Mouse (Mus musculus) liver, adult 2 months (tissue): ENCODE measurements around the gene Cetn4. TPM values are rescaled to one million over a fixed set of nuclear protein-coding genes. Genes with fewer than 3 reads are reported as not detected.

Experiments
- DNase-seq: peaks from one replicate; pipeline ENCODE4 v3.0.0-alpha.2; 2011; ENCODE audit warnings: low read depth, low spot score; ENCODE audit errors: extremely low read depth
- H3K27ac ChIP-seq: fragments of 200-500 bp; replicated peaks from 2 replicates; pipeline ENCODE4 v1.5.1; 2012; ENCODE audit warnings: low read depth, mild to moderate bottlenecking, control low read depth, inconsistent platforms, low read length; ENCODE audit not compliant: insufficient read depth
- H3K27me3 ChIP-seq: fragments of 200-500 bp; 2 replicates; pipeline ENCODE4 v1.6.1; 2012; ENCODE audit warnings: mild to moderate bottlenecking, moderate library complexity, low read length, inconsistent platforms; ENCODE audit not compliant: control insufficient read depth, insufficient read depth
- H3K36me3 ChIP-seq: fragments of 200-500 bp; 2 replicates; pipeline ENCODE4 v1.6.1; 2012; ENCODE audit warnings: low read length, inconsistent platforms; ENCODE audit not compliant: control insufficient read depth, insufficient read depth
- H3K4me1 ChIP-seq: fragments of 200-500 bp; 2 replicates; pipeline ENCODE4 v1.6.1; 2011; ENCODE audit warnings: low read length; ENCODE audit not compliant: control insufficient read depth, insufficient read depth
- H3K4me3 ChIP-seq: fragments of 200-500 bp; 2 replicates; pipeline ENCODE4 v1.5.1; 2011; ENCODE audit warnings: low read depth, mild to moderate bottlenecking, control low read depth, low read length, moderate library complexity; ENCODE audit not compliant: insufficient read depth
- H3K79me2 ChIP-seq: fragments of 200-500 bp; 2 replicates; pipeline ENCODE4 v1.6.1; 2012; ENCODE audit warnings: inconsistent platforms, mild to moderate bottlenecking, low read length, moderate library complexity; ENCODE audit not compliant: control insufficient read depth, insufficient read depth
- H3K9ac ChIP-seq: fragments of 200-500 bp; 2 replicates; pipeline ENCODE4 v1.6.1; 2012; ENCODE audit warnings: low read depth, mild to moderate bottlenecking, control low read depth, inconsistent platforms, low read length
- CTCF ChIP-seq: fragments of 200-500 bp; IDR thresholded peaks from 2 replicates; pipeline ENCODE4 v1.5.1; 2011; ENCODE audit warnings: low read depth, low read length, control low read depth
- POLR2A ChIP-seq: fragments of 200-500 bp; IDR thresholded peaks from 2 replicates; pipeline ENCODE4 v1.6.1; 2011; ENCODE audit warnings: low read length, control low read depth; ENCODE audit not compliant: insufficient read depth; ENCODE audit errors: extremely low read depth
- WGBS: fragments of 180-500 bp; shearing (Covaris S2); methylation state at CpG from one replicate; pipeline ENCODE4 v1.1.7; 2018; 5-methylcytosine and 5-hydroxymethylcytosine counted together
- polyA plus RNA-seq: library from polyadenylated mRNA; depleted of rRNA; stranded (reverse); fragments of >200 nt; gene quantifications from 2 replicates; pipeline ENCODE4 v1.2.3, GENCODE M21; 2012
- total RNA-seq: library from RNA; depleted of rRNA; stranded (reverse); fragments of >200 nt; gene quantifications from 2 replicates; pipeline ENCODE4 v1.2.3, GENCODE M21; 2014

The Cetn4 gene
- total and polyA plus RNA-seq, 2 experiments, result 0.18 TPM; not detected in 1

DNA sequence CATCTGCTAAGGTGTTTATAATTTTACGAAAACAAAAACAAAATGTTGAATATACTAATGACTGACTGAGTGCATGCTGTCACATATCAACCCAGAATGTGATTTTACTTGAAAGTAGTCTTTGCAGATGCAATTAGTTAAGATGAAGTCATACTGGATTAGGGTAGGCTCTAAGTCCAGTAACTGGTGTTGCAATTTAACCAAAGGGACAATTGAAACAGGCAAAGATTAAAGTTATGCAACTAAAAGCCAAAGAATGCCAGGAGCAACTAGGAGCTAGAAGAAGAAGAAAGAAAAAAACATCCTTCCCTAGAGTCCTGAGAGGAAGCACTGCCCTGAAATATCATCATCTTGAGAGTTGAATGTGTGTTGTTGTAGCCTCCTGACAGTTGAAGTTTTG, 3.7 kb upstream of the Cetn4 start:
- DNase-seq, result peak; percentile 67
- 91% methylated on average over 1 of the region's 1 CpGs for WGBS
- H3K79me2 ChIP-seq, result no peaks in the 10 kb centered on the region
- H3K36me3 ChIP-seq, result no peaks in the 10 kb centered on the region
- H3K4me1 ChIP-seq, result peaks cover 3% of the 10 kb centered on the region
- H3K27me3 ChIP-seq, result no peaks in the 10 kb centered on the region
- TF ChIP-seq CTCF, result no peak
- TF ChIP-seq POLR2A, result no peak
- no peak overlapping the region for H3K9ac ChIP-seq
- no peak overlapping the region for H3K4me3 ChIP-seq
- no peak overlapping the region for H3K27ac ChIP-seq

DNA sequence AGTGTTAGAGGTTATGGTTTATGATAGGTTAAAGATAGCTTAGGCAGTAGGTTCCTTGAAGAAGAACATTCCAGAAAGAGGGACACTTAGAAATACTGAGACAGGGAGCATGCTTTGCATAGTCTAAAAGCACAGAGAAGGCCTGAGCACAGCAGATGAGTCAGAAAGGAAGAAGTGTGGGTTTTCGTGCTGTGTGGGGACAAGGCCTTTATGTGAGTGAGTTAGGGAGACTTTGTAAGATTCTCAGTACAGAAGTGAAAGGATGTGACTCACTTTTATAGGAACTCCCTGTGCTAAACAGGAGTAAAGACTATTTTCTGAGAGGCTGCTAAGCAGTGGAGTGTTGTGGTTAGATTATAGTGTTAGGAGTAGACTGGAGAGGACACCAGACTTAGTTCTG, 863 bp upstream of the Cetn4 start:
- Histone ChIP-seq H3K27me3 (no peaks in the 10 kb centered on the region), H3K4me1 (peaks cover 3% of the 10 kb centered on the region), H3K9ac (no peak overlapping the region), H3K4me3 (no peak overlapping the region), H3K79me2 (no peaks in the 10 kb centered on the region), H3K27ac (no peak overlapping the region), H3K36me3 (no peaks in the 10 kb centered on the region)
- peak; percentile 13 for DNase-seq
- 69% methylated on average over 1 of the region's 1 CpGs for WGBS
- no peak for TF ChIP-seq POLR2A
- no peak for TF ChIP-seq CTCF

DNA sequence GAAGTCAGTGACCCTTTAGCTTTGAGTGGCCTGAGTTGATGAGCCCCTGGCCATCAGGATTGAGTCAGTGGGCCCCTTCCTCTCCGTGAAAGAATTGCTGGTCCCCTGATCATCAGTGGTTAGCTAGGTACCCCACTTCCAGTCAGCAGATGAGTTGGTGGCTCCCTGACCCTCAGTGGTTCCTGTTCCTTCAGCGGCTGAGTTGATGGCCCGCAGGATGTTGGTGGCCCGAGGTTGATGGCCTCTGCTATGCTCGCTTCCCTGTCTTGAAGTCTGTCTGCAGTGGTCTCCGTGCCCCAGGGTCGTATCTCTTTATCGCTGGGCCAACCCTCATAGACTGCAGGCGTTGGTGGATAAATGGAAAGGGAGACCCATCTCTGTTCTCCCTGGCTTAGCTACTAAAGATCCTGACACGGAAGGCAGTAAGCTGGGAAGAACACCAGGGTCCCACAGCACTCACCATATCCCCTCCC, 575 bp downstream of the Cetn4 start:
- H3K4me3 ChIP-seq, result peak overlapping the region; percentile 97
- no peak overlapping the region for H3K27ac ChIP-seq
- WGBS, result 3% methylated on average over 10 of the region's 10 CpGs
- peaks cover 3% of the 10 kb centered on the region for H3K4me1 ChIP-seq
- no peaks in the 10 kb centered on the region for H3K36me3 ChIP-seq
- no peak for DNase-seq
- H3K9ac ChIP-seq, result peak overlapping the region; percentile 47
- TF ChIP-seq POLR2A, result no peak
- no peak for TF ChIP-seq CTCF
- H3K27me3 ChIP-seq, result no peaks in the 10 kb centered on the region
- no peaks in the 10 kb centered on the region for H3K79me2 ChIP-seq

DNA sequence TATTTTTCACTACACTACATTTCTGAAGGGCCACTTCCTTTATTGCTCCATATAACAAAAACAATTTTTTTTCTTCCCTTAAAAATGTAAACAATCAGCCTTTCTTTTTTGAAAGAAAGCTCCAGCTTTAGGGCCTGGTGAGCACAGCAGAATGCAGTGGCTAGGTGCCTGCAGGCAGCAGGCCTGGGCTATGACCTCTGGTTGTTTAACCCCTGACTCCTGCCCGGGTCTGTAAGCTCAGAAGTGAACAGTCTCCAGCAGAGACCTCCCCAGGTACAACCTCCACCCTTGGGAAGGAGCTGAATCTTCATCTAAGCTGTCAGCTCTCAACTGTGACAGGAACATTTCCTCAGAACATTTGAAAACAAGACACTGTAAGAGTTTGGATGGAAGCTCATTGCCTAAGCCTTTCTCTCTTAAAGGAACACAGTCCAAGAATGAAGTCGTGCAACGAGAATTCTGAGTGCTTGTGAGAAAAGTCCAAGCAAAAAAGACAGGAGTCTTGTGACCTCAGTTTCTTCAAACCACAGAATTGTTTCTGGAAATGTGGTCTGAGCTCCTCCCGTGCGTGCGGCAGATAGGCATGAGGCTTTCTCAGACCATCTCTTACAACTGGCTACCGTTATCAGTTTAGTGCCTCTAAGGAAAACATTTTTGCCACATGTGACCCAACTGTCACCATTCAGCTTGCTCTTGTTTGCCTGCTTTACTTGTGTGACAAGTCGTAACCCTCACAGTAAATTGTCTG, 8.9 kb downstream of the Cetn4 start:
- Histone ChIP-seq H3K4me1 (no peaks in the 10 kb centered on the region), H3K9ac (no peak overlapping the region), H3K4me3 (no peak overlapping the region), H3K36me3 (no peaks in the 10 kb centered on the region), H3K79me2 (no peaks in the 10 kb centered on the region), H3K27ac (no peak overlapping the region), H3K27me3 (no peaks in the 10 kb centered on the region)
- WGBS, result 80% methylated on average over 8 of the region's 8 CpGs
- no peak for TF ChIP-seq CTCF
- TF ChIP-seq POLR2A, result no peak
- DNase-seq, result no peak

DNA sequence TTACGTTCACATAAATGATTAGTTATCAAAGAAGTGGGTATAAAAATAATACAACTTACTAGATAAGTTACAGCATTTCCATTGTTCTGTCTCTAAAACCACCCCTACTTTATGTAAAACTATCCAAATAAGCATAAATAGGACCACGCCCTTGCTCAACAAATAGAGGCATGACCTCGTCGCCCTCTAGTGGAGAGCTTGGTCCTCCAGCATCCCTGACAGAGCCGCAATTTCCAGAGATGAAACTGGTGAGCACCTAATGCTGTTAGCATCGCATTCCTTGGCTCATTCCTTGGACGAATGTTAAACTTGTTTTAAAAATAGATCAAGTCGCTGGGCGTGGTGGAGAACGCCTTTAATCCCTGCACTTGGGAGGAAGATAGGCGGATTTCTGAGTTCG, 9.8 kb downstream of the Cetn4 start:
- DNase-seq, result peak; percentile 15
- TF ChIP-seq POLR2A (no peak), CTCF (peak; percentile 70)

DNA sequence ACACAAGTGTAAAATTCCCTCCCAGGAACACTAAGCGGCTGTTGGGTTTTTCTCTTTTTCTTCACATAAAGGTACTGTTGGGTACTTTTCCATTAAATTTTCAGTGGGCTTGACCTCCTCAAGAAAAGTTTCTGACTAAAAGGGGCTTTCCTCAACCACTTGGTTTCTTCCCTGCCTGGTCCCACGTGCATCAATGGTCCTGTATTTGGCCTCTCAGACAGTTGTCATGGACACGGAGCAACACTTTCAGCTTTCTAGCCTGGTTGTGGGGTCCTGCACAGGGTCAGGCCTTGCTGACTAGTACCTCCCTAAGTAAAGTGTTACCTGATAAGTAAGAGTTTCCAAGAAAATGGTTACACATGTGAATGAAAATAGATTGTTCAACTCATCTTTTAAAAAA, 13.0 kb downstream of the Cetn4 start:
- TF ChIP-seq CTCF (no peak), POLR2A (no peak)
- Histone ChIP-seq H3K27me3 (no peaks in the 10 kb centered on the region), H3K79me2 (no peaks in the 10 kb centered on the region), H3K4me3 (no peak overlapping the region), H3K9ac (no peak overlapping the region), H3K27ac (no peak overlapping the region), H3K36me3 (no peaks in the 10 kb centered on the region), H3K4me1 (no peaks in the 10 kb centered on the region)
- 74% methylated on average over 3 of the region's 3 CpGs for WGBS
- DNase-seq, result no peak

More for the DNA sequence above, 9.8 kb downstream of the Cetn4 start:
- Histone ChIP-seq H3K79me2 (no peaks in the 10 kb centered on the region), H3K4me3 (no peak overlapping the region), H3K27ac (no peak overlapping the region), H3K9ac (no peak overlapping the region), H3K36me3 (no peaks in the 10 kb centered on the region), H3K27me3 (no peaks in the 10 kb centered on the region), H3K4me1 (no peaks in the 10 kb centered on the region)
- WGBS, result 48% methylated on average over 12 of the region's 12 CpGs
